Mouse (Mus musculus) heart, adult 9 months (tissue): ENCODE measurements around the gene Gm29582.
"Not testable (repeated sequence)": the region's sequence is repeated elsewhere in the genome, so short reads cannot be mapped to it uniquely, and the experiment has no call there.

ENCODE experiments used
- DNase-seq, 2 experiments: peaks; one replicate each; pipeline ENCODE4 v3.0.0; 2022; ENCODE audit warnings: low spot score in 2 of 2

The Gm29582 gene

DNA sequence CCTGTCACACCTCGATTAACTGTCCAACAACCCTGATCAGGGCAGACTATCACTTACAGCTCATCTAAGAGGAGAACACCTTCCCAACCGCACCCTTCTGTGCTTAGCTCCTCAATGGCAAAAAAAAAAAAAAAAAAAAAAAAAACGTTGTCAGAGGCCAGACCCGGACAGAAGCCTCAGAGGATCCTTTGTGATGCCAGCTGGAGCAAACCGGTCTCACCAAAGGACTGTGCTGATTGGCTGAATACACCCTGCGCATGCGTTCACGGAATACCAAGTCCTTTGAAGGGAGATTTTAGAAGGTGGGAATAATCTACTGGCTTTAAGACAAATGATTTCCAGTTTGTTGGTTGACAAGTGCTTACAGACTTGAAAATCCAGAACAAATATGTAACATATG lies at the start of gene Gm29582:
TSS of gene Gm29582 (minus strand) at position 101 of the 400 bp plus-strand sequence.
- not testable (repeated sequence) for DNase-seq
